Mouse (Mus musculus): ENCODE results near the gene Plekhf1.

Gene Plekhf1

DNA sequence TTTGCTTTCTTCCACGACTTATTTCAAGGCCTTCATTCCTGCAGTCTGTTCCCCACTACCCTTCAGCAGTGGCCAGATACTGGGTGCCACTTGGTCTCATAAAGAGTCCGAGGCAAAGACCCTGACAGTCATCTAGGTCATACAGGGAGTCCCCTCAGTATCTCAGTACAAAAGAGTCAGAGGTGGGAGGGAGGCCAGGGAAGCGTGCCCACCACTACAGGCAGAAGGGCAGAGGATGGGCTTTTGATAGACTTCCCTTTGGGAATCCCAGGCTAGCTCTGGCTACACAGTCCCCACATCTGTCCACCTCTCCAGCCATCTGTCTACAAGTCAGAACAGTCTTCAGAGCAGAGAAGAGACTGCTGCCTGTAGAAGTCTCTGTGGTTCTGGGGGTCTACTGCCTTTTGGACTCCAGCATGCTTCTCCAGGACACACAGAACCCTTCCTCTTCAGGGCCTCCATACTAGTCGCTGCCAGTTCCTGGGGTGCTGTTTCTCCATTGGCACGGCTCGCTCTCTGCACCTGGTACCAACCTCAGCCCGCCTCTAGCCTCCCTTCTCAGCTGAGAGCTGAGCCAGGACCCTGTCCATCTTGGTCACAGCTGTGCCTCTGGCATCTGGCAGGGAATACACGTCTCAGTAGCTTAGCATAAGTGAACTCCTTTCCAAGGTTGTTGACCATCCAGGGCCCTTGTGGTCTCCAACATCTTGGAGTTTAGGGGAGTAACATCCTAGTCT lies 9.0 kb downstream of the Plekhf1 start:
- in situ Hi-C loops (cut with MboI, MseI), result no loop called here

GRCm38 (mm10) chr7:38217417-38218171 lies 10.2 kb downstream of the Plekhf1 start:
- in situ Hi-C loops (cut with MboI, MseI), result no loop called here

DNA sequence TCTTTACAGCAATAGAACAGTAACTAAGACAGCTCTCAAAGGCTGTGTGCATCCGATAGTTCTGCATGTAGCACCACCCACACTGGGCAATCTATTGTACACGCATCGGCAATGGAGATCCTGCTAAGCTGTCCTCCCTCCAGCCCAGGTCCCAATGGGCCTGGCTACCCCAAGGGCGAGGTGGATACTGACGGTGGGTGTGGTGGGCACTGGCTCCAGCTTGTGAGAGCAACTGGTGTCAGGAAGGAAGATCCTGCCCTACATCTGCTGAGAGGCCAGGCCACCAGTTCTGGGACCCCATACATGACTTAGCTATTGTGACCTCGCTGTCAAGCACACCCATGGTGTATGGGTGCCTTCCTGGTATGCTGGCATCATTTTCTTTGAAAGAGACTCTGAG lies 12.1 kb downstream of the Plekhf1 start:
- in situ Hi-C loops (cut with MboI, MseI), result no loop called here

DNA sequence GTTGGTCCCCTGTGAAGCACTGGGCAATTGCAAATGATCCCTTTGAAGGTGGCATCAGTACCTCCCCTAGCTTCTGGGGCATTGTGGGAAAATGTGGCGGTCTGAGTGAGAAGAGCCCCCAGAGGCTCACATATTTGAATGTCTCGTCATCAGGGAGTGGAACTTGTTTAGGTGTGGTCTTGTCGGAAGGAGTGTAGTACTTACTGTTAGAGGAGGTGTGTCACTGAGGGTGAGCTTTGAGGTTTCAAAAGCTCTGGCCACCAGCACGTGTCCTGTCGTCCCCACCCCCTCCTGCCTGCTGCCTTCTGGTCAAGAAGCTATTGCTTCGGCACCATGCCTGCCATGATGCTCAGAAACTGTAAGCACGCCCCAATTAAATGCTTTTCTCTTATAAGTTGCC lies 12.5 kb downstream of the Plekhf1 start:
- in situ Hi-C loops (cut with MboI, MseI), result no loop called here

DNA sequence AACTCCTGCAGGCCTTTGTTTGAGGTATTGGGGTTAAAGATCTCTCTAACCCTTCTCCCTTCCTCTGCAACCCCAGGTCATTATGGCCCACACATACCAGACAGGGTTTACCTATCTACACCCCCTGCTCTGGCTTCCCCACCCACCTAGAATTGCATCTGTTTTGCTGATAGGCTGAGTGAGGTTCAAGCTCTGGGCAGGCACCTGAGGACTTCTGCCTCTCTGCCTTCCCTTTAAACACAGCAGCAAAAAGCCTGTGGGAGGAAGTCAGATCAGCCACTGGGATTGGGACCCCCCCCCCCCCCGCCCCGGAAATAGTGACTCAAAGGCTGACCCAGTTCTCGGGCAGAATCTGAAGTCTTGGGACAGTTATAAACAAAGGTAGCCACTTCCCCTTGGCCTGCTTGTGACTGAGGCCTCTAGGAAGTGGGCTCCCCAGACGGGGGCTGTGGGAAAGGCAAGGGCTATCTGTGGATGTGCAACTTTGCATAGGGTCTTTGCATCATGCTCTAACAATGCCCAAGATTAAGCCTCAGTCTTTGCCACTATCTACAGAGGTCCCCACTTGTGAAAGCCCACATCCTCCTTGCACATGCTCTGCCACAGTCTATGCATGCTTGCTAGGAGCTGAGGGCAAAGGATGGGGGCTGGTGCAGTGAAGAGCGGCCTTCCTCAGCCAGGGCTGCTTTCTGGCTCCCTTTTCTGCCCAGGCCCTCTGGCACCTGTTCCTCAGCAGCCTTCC lies 13.2 kb downstream of the Plekhf1 start:
- in situ Hi-C loops (cut with MboI, MseI), result no loop called here

DNA sequence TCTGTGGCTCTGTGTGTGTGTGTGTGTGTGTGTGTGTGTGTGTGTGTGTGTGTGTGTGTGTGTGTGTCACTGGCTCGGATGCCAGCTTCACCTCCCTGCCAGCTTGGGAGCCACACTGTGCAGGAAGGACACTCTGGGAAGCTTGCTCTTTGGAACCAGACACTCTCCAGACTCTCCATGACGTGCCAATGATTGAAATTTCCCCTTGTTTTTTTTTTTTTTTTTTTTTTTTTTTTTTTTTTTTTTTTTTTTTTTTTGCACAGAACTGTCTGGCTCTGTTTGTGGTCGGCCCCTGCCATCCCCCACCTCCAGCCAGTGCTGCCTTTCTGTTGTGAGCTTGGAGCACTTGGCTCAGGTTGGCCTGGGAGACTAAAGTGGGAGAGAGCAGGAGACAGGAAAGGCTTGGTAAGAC lies 15.2 kb downstream of the Plekhf1 start:
- in situ Hi-C loops (cut with MboI, MseI), result no loop called here

DNA sequence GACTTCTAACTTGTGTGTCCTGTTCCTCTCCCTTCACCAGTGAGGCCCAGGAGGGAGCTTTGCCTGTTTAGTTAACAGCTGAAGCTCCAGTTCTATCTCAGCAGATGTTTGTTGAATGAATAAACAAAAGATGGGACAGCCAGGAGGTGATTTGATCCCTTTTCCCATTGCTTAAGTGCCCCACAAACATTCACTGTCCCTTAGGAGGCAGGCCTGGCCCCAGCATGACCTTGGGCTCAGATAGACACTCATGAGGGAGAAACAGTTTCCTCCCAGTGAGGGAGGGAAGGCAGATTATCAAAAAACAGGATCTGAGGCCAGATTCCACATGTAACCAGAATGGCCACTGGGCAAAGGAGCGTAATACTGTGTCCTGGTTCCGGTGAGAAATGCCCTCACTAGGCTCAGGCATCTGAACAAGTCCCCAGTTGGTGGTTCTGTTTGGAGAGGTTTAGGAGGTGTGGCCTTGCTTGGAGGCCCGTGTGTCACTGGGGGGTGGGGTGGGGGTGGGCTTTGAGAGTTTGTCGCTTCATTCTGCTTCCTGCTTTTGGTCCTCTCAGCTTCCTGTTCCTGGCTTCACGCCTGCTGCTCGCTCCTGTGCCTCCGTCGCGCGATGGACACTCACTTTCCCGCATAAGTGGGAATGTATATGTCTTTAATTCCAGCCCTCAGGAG lies 18.2 kb downstream of the Plekhf1 start:
- in situ Hi-C loops (cut with MboI, MseI), result no loop called here

- in situ Hi-C loops (cut with MboI, MseI), result no loop called here
Measured at GRCm38 (mm10) chr7:38208969-38209368, 18.8 kb downstream of the Plekhf1 start.

- in situ Hi-C loops (cut with MboI, MseI), result no loop called here
Measured at GRCm38 (mm10) chr7:38206564-38206963, 21.3 kb downstream of the Plekhf1 start.

DNA sequence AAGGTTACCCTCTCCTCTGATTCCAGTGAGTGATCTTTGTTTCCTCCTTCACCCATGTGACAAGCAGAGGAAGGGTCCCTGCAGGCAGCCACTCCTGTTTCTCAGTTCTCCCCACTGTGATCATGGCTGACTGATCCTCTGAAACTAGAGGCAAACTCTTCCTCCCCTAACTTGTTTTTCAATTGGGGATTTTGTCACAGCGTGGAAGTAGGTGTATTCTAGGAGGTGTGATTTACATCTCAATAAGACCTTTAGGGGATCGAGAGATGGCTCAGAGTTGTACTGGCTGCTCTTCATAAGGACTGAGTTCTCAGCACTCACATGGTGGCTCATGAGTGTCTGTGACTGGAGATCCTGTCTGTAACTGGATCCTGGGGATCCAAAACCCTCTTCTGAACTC lies 22.0 kb downstream of the Plekhf1 start:
- in situ Hi-C loops (cut with MboI, MseI), result no loop called here

- in situ Hi-C loops (cut with MboI, MseI), result no loop called here
Measured at GRCm38 (mm10) chr7:38204314-38204713, 23.5 kb downstream of the Plekhf1 start.

DNA sequence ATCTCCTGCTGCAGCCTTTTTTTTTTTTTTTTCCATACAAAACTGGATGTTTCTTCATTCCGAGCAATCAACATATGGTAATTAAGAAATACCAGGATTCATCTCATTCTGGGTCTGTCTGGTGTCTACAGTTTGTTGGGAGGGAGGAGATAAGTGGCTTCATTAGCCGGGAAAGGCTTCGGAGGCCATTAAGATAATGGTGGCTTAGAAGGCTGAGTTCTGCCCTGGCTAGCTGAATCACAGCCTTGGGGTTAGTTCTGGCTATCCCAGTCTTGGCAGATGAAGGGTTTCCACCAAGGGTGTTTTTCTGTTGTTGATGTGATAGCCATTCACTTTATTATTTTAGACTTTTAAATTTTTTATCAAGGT lies 26.5 kb downstream of the Plekhf1 start:
- in situ Hi-C loops (cut with MboI, MseI), result no loop called here

DNA sequence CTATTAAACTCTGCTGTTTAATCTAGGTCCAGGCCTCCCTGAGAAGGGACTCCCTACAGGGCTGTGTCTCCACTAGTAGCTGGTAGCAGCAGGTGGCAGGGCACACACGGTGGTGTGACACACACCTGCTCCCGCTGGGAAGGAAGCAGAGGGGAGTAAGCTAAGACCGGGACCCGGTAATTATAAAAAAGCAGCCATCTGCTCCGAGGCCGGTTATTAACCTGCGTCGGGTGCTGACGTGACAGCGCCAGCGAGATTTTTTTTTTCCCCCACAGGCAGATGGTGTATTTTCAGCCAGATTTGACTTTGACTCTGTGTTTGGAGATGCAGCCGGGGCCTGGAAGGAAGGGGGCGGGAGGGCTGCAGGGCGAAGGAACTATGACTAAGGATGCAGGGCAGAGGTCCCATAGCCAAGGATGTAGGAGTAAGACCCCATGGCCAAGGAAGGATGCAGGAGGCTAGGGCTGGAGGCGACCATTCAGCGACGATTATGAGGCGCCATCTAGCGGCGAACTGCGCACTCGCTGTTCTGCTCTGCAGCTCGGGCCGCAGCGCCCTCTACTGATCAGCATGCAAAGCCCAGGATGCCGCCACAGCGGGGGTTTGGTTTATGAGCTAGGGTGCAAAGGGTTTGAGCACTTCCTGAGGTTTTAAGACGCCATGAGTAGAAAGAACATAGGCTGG lies 27.1 kb downstream of the Plekhf1 start:
- in situ Hi-C loops (cut with MboI, MseI), result no loop called here

DNA sequence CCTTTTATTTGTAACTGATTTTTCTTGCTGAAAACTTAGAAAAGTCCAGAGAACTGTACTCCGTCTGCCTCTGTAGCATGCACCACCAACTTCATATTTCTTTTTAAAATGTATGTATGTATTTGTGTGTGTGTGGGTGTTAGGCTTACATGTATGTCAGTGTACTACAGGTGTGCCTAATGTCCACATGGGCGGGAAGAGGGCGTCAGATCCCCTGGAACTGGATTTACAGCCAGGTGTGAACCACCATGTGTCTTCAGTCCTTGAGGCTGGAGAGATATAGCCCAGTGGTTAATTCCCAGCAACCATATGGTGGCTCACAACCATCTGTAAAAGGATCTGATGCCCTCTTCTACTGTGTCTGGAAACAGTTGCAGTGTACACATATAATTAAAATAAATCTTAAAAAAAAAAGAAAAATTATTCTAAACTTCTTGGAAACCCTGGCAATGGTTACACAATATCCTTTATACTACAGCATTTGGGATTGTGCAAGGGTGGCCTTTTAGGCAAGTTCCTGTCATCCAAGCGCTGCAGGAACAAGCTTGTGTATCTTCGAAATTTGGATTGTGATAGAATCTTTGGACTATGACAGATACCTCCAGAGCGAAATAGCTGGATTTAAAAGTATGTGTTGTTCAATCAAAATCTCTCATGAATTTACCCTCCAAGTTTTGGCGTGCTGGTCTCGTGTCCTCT lies 27.8 kb downstream of the Plekhf1 start:
- in situ Hi-C loops (cut with MboI, MseI), result no loop called here

DNA sequence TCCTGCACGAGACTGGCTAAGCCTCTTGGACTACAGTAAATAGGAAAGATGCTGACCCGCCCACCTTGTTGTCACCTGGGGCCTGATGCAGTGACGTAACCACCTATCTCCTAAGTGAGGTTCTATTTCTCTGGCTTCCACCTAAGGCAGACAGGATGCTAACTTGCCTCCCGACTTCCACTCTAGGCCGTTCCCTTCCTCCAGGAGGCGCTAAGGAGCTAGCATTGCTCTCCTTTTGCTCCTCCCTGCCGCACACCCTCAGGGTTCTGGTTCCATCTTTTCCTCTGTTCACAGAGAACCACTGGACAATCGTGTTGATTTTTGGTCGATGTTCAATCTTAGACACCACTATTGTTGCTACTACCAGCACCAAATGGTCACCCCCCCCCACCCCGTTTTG lies 36.2 kb downstream of the Plekhf1 start:
- in situ Hi-C loops (cut with MboI, MseI), result loop anchor here in 1 of 2 experiments (5.0 kb wide), 1 partner anchor 76 kb away; no protein-coding TSS in a partner anchor

DNA sequence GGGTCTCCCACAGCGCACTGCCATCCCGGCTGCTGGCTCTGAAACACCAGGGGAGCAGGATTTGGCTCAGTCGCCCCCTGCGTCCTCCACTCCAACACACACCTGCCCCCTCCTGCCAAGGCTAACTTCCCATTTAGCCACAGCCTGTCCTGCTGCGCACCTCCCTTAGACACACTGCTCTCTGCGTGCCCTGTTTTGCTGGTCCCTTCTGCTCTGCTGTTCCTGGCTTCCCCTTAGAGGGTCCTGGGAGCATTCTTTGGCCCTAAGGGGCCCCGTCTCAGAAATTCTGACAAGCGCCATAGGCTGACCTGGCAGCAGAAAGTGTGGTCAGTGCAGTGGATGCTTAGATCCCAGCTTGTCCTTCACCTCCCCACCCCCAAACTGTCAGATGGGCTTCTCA lies 36.7 kb downstream of the Plekhf1 start:
- in situ Hi-C loops (cut with MboI, MseI), result loop anchor here in 1 of 2 experiments (5.0 kb wide), 1 partner anchor 76 kb away; no protein-coding TSS in a partner anchor

- in situ Hi-C loops (cut with MboI, MseI), result loop anchor here in 1 of 2 experiments (5.0 kb wide), 1 partner anchor 77 kb away; no protein-coding TSS in a partner anchor
Measured at GRCm38 (mm10) chr7:38190056-38190835, 37.6 kb downstream of the Plekhf1 start.

GRCm38 (mm10) chr7:38189136-38189982 lies 38.5 kb downstream of the Plekhf1 start:
- in situ Hi-C loops (cut with MboI, MseI), result no loop called here
